ENCODE assay signal across 22 mouse cellular contexts in the genomic region with DNA sequence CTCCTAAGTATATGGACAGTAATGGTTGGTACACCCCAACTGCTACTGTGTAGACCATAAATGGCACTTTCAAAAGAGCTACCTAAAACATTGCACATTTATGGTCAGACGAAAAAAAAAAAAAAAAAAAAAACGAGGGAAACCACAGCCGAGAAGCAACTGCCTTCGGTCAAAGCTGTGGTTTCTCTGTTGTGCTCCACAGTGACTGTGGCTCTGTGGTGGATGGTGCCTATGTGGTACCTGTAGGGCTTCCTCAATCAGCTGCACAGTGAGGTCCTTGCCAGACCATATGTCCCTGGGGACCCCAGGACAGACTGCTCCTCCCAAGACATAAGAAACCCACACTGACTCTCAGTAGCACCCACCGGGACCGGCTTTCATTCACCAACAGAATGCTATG. TPM values are rescaled to one million over a fixed set of nuclear protein-coding genes. Genes with fewer than 3 reads are reported as not detected.
A peak's percentile ranks its signal among the peaks of the same experiment; 100 is the strongest.
DNase-seq lines count a peak whose midpoint lies in the region; ATAC-seq and TF ChIP-seq lines count a peak whose summit lies in the region.
"Had no signal": no experiment of that assay in that cellular context is flagged by ENCODE, and none has a peak within 500 bp of the region (broad histone marks: within the 10 kb centered on the region; RNA-seq: fewer than 3 reads in every experiment).

No protein-coding gene starts in this region.

- TF ChIP-seq POLR2A in CH12.LX (IDR thresholded peaks at IDR 0.05; ENCODE audit: low read depth, low read length), result no peak

- H3K4me2 ChIP-seq in intestine, embryonic 14.5 days (ENCODE audit: low read length), result no peak overlapping the region
- H3K4me2 ChIP-seq in intestine, postnatal 0 days (replicated peaks; ENCODE audit: low read depth), result no peak overlapping the region
- H3K4me2 ChIP-seq in CH12.LX (ENCODE audit: insufficient read depth, low read depth, poor library complexity, severe bottlenecking), result peak overlapping the region; percentile 57; the same call in 1 of the 2 replicates
- H3K4me2 ChIP-seq: embryonic facial prominence, embryonic 12.5 days; forebrain, embryonic 12.5 days; hindbrain, embryonic 14.5 days; midbrain, embryonic 15.5 days; neural tube, embryonic 13.5 days; stomach, embryonic 15.5 days had no signal

- H3K9ac ChIP-seq in intestine, embryonic 14.5 days (ENCODE audit: low read length), result no peak overlapping the region
- no peak overlapping the region for H3K9ac ChIP-seq in intestine, postnatal 0 days (ENCODE audit: low read depth, low read length)
- H3K9ac ChIP-seq in CH12.LX (ENCODE audit: insufficient read depth, low read depth), result no peak overlapping the region
- H3K9ac ChIP-seq: embryonic facial prominence, embryonic 12.5 days; forebrain, embryonic 12.5 days; hindbrain, embryonic 14.5 days; liver, postnatal 0 days; midbrain, embryonic 15.5 days; neural tube, embryonic 13.5 days; stomach, embryonic 15.5 days had no signal

- H3K4me1 ChIP-seq in intestine, embryonic 14.5 days (replicated peaks; ENCODE audit: control insufficient read depth, insufficient read depth, low read length), result peaks cover 36% of the 10 kb centered on the region
- H3K4me1 ChIP-seq in intestine, postnatal 0 days (replicated peaks; ENCODE audit: control insufficient read depth, insufficient read depth, low read length), result no peaks in the 10 kb centered on the region
- peaks cover 2 to 28% of the 10 kb centered on the region in 2 experiments; a peak in 2 of 4 replicates for H3K4me1 ChIP-seq in CH12.LX (ENCODE audit: control insufficient read depth in 1 of 2, insufficient read depth in 2 of 2)
- H3K4me1 ChIP-seq: midbrain, embryonic 15.5 days had no signal

- no peaks in the 10 kb centered on the region for H3K36me3 ChIP-seq in intestine, embryonic 14.5 days (ENCODE audit: control insufficient read depth, insufficient read depth, low read length)
- H3K36me3 ChIP-seq in intestine, postnatal 0 days (ENCODE audit: control insufficient read depth, insufficient read depth), result no peaks in the 10 kb centered on the region; the same call in 1 of the 2 replicates
- H3K36me3 ChIP-seq in CH12.LX (replicated peaks in 1 of 2; ENCODE audit: control insufficient read depth in 1 of 2, insufficient read depth in 1 of 2, low read length in 1 of 2), result no peaks in the 10 kb centered on the region
- H3K36me3 ChIP-seq: embryonic facial prominence, embryonic 12.5 days; forebrain, embryonic 12.5 days; midbrain, embryonic 15.5 days; neural tube, embryonic 13.5 days; stomach, embryonic 15.5 days had no signal

- peak overlapping the region; percentile 39; the same call in 1 of the 2 replicates for H3K27ac ChIP-seq in intestine, embryonic 14.5 days (ENCODE audit: low read depth)
- H3K27ac ChIP-seq in intestine, postnatal 0 days (ENCODE audit: low read depth, low read length), result no peak overlapping the region
- H3K27ac ChIP-seq in CH12.LX (ENCODE audit: insufficient read depth, low read depth), result no peak overlapping the region
- H3K27ac ChIP-seq: embryonic facial prominence, embryonic 12.5 days; forebrain, embryonic 12.5 days; hindbrain, embryonic 14.5 days; midbrain, embryonic 15.5 days; neural tube, embryonic 13.5 days; stomach, embryonic 15.5 days had no signal

- dilution Hi-C loops in CH12.LX (cut with MboI; ENCODE audit: extremely low pct_ligation_motif_present, extremely low pct_unique_long_range_greater_than_20kb, low sequenced_read_pairs), result no loop called here

- H3K27me3 ChIP-seq in intestine, embryonic 14.5 days (replicated peaks; ENCODE audit: control insufficient read depth, insufficient read depth, low read length), result no peaks in the 10 kb centered on the region
- no peaks in the 10 kb centered on the region for H3K27me3 ChIP-seq in intestine, postnatal 0 days (replicated peaks; ENCODE audit: control insufficient read depth, insufficient read depth, low read length)
- H3K27me3 ChIP-seq in CH12.LX (replicated peaks), result peaks cover 92% of the 10 kb centered on the region
- H3K27me3 ChIP-seq: embryonic facial prominence, embryonic 12.5 days; forebrain, embryonic 12.5 days; midbrain, embryonic 15.5 days; neural tube, embryonic 13.5 days; stomach, embryonic 15.5 days had no signal

- no peak for TF ChIP-seq EP300 in CH12.LX (IDR thresholded peaks at IDR 0.05; ENCODE audit: low read length)

- TF ChIP-seq CTCF in intestine, postnatal 0 days (IDR thresholded peaks at IDR 0.05; ENCODE audit: low read depth), result no peak
- no peak for TF ChIP-seq CTCF in CH12.LX (conservative IDR thresholded peaks at IDR 0.05 in 1 of 2, IDR thresholded peaks at IDR 0.05 in 1 of 2; ENCODE audit: low read depth in 2 of 2, low read length in 2 of 2)

- DNase-seq in intestine, embryonic 14.5 days (ENCODE audit: low spot score), result no peak
- DNase-seq in CH12.LX (ENCODE audit: extremely low read depth), result peak; percentile 64
- no peak for DNase-seq in right cerebral cortex, postnatal 4 days
- no peak for DNase-seq in yolk sac, embryonic 10.5 days (ENCODE audit: low spot score)
- no peak for DNase-seq in thymus, postnatal 25 days
- DNase-seq: adrenal gland, postnatal 14 days; cerebellum, adult 9-11 months; heart, postnatal 36 days; kidney, postnatal 25 days; liver, postnatal 0 days; thymus, adult 2 months had no signal

- 60% methylated on average over 6 of the region's 6 CpGs for WGBS in intestine, embryonic 14.5 days
- WGBS in intestine, postnatal 0 days, result 61% methylated on average over 6 of the region's 6 CpGs

- no peaks in the 10 kb centered on the region for H3K79me2 ChIP-seq in CH12.LX (replicated peaks; ENCODE audit: control insufficient read depth, extremely low read depth, insufficient read depth, poor library complexity, severe bottlenecking)

- H3K9me3 ChIP-seq in intestine, embryonic 14.5 days (ENCODE audit: control insufficient read depth, low read length), result no peaks in the 10 kb centered on the region
- H3K9me3 ChIP-seq in intestine, postnatal 0 days (ENCODE audit: control insufficient read depth), result no peaks in the 10 kb centered on the region
- peaks cover 4% of the 10 kb centered on the region for H3K9me3 ChIP-seq in CH12.LX (replicated peaks; ENCODE audit: low read length)
- H3K9me3 ChIP-seq: embryonic facial prominence, embryonic 12.5 days; forebrain, embryonic 12.5 days; midbrain, embryonic 15.5 days; neural tube, embryonic 13.5 days; stomach, embryonic 15.5 days had no signal

- no peak for ATAC-seq in intestine, embryonic 14.5 days (replicated peaks; ENCODE audit: low FRiP score, low TSS enrichment, low read depth)
- ATAC-seq in intestine, postnatal 0 days, result no peak
- peak; percentile 77 for ATAC-seq in common myeloid progenitor, adult 5-6 weeks (replicated peaks; ENCODE audit: low read depth, poor library complexity, severe bottlenecking)
- ATAC-seq in megakaryocyte progenitor cell, adult 5-6 weeks (replicated peaks; ENCODE audit: poor library complexity), result peak; percentile 79
- ATAC-seq: inflammation-experienced regulatory T-cells, adult 6 months; liver, postnatal 0 days; midbrain, embryonic 15.5 days had no signal

- no peak for TF ChIP-seq RAD21 in CH12.LX (IDR thresholded peaks at IDR 0.05; ENCODE audit: low read depth, low read length)

- no peak overlapping the region for H3K4me3 ChIP-seq in intestine, embryonic 14.5 days (ENCODE audit: low read depth, low read length)
- no peak overlapping the region for H3K4me3 ChIP-seq in intestine, postnatal 0 days (ENCODE audit: low read depth, low read length)
- no peak overlapping the region for H3K4me3 ChIP-seq in CH12.LX (replicated peaks in 1 of 3; ENCODE audit: low read depth in 2 of 3, low read length in 2 of 3, poor library complexity in 1 of 3)
- H3K4me3 ChIP-seq: embryonic facial prominence, embryonic 12.5 days; erythroblast, embryonic 14.5 days; forebrain, embryonic 12.5 days; midbrain, embryonic 15.5 days; neural tube, embryonic 13.5 days; stomach, embryonic 15.5 days had no signal

- in situ Hi-C loops in CH12.LX (cut with MboI; ENCODE audit: low pct_ligation_motif_present, low pct_unique_long_range_greater_than_20kb, low sequenced_read_pairs), result no loop called here

TF ChIP-seq in CH12.LX, 34 proteins besides CTCF, POLR2A, EP300 and RAD21 (continues in another document):
- TF ChIP-seq PAX5 (IDR thresholded peaks at IDR 0.05; ENCODE audit: low read length) (no peak), RCOR1 (conservative IDR thresholded peaks at IDR 0.05; ENCODE audit: low read depth, low read length) (no peak), CHD2 (IDR thresholded peaks at IDR 0.05; ENCODE audit: low read length) (no peak), MAFK (IDR thresholded peaks at IDR 0.05; ENCODE audit: insufficient replicate concordance, low read length) (peak; percentile 74), TCF12 (IDR thresholded peaks at IDR 0.05; ENCODE audit: low read depth, low read length) (no peak), E2F4 (IDR thresholded peaks at IDR 0.05; ENCODE audit: insufficient replicate concordance, low read depth, low read length) (no peak), MYC (IDR thresholded peaks at IDR 0.05; ENCODE audit: low read depth, low read length) (no peak), MEF2A (IDR thresholded peaks at IDR 0.05; ENCODE audit: borderline replicate concordance, low read depth, low read length) (no peak), JUN (IDR thresholded peaks at IDR 0.05; ENCODE audit: insufficient read depth, low read depth, low read length) (no peak), USF1 (IDR thresholded peaks at IDR 0.05; ENCODE audit: low read depth, low read length) (no peak), HCFC1 (IDR thresholded peaks at IDR 0.05; ENCODE audit: low read depth, low read length) (no peak), MXI1 (IDR thresholded peaks at IDR 0.05; ENCODE audit: low read depth, low read length) (no peak)

RNA-seq across cellular contexts. Expression of gene Col4a2, which starts 36.3 kb away (rescaled TPM):
- 52.9 and 58.4 TPM in 2 replicates for polyA plus RNA-seq in intestine, embryonic 14.5 days (2014; fragmentation: Nextera tagmentation; extraction: Ambion mirVana)
- 44.5 and 44.8 TPM in 2 replicates for polyA plus RNA-seq in intestine, postnatal 0 days (2015; fragmentation: Nextera tagmentation; extraction: Ambion mirVana)
- total RNA-seq in CH12.LX (2012; rRNA removed) (0.04 TPM in 2 replicates), CH12.LX (2014; rRNA removed) (not detected in 2 replicates)
- polyA plus RNA-seq in CH12.LX (2012; ENCODE audit: insufficient read length, low read depth), result 0.07 and 0.11 TPM in 2 replicates
- 0.34 and 2.3 TPM in 2 replicates for total RNA-seq in common myeloid progenitor, adult 5-6 weeks (2017)
- 0.22 and 0.29 TPM in 2 replicates for total RNA-seq in megakaryocyte progenitor cell, adult 5-6 weeks (2015)
- total RNA-seq in megakaryocyte progenitor cell, adult 5-6 weeks (2017), result 0.46 and 0.64 TPM in 2 replicates
- polyA plus RNA-seq: inflammation-experienced regulatory T-cells, adult 6 months had no signal

RNA-seq across cellular contexts. Expression of gene Col4a1, which starts 36.3 kb away (rescaled TPM):
- polyA plus RNA-seq in intestine, embryonic 14.5 days (2014; fragmentation: Nextera tagmentation; extraction: Ambion mirVana), result 228 TPM in 2 replicates
- polyA plus RNA-seq in intestine, postnatal 0 days (2015; fragmentation: Nextera tagmentation; extraction: Ambion mirVana), result 84.5 and 85.5 TPM in 2 replicates
- total RNA-seq in CH12.LX (2012; rRNA removed) (0.04 TPM in 1 of 2 replicates, not detected in the other), CH12.LX (2014; rRNA removed) (0.13 and 0.36 TPM in 2 replicates)
- 0.27 TPM in 1 of 2 replicates, not detected in the other for polyA plus RNA-seq in CH12.LX (2012; ENCODE audit: insufficient read length, low read depth)
- 2.4 and 3.6 TPM in 2 replicates for total RNA-seq in common myeloid progenitor, adult 5-6 weeks (2017)
- total RNA-seq in megakaryocyte progenitor cell, adult 5-6 weeks (2015), result 0.29 and 0.32 TPM in 2 replicates
- 0.08 and 1.8 TPM in 2 replicates for total RNA-seq in megakaryocyte progenitor cell, adult 5-6 weeks (2017)

Comparison
In these comparisons a context has a peak if more than half of its experiments do, and no peak if none do; other contexts are left out.
1. ATAC-seq: peak in common myeloid progenitor, adult 5-6 weeks (single experiment) and megakaryocyte progenitor cell, adult 5-6 weeks (single experiment); none in intestine, embryonic 14.5 days (single experiment) and intestine, postnatal 0 days (single experiment).